Mouse (Mus musculus) 3T3-L1 (cell line): Measurements from ENCODE around the gene Zfp993.
"Not testable (repeated sequence)": the region's sequence is repeated elsewhere in the genome, so short reads cannot be mapped to it uniquely, and the experiment has no call there.

Experiments
- DNase-seq: peaks from one replicate; pipeline ENCODE4 v3.0.0-alpha.2; 2015; ENCODE audit warnings: low read depth, low spot score

Gene Zfp993

GRCm38 (mm10) chr4:146610774-146611400 lies at the start of gene Zfp993:
Gene Zfp993, plus strand, starts transcription at chr4:146610961.
- not testable (repeated sequence) for DNase-seq

DNA sequence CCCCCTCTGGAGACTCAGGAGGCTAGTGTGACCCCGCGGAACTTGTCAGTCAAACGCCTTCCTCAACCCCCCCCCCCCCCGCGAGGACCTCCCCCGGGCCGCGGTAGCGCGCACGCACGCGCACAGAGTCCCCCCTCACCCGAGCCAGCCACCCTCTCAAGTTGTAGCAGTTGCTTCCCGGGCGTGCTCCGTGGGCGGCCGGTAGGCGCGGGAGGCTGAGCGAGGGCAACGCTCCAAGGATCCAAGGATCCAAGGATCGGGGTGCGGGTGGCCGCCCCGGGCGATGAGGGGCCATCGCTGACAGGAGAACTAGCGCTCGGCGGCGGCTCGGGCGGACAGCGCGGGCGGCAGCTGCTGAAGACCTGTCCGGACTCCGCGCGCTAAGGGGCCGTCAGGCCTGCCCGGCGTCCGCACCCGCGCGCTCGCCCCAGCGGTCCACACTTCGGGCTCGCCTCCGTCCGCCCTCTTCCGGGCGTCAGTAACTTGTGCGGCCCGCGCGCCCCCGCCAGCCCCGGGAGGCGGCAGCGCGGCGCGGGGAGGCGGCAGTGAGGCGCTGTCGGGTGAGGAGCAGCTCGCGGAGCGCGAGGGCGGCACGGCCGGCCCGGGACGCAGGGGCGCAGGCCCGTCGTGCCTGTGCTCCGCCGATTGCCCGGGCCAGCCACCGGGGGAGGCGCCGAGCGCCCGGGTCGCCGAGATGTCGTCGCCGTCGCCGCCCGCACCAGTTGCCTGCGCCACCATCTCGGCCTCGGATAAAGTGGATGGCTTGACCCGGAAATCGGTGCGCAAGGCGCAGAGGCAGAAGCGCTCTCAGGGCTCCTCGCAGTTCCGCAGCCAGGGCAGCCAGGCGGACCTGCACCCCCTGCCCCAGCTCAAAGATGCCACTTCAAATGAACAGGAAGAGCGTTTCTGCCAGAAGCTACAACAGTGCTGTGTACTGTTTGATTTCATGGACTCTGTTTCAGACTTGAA lies 30.6 kb upstream of the Zfp993 start:
- DNase-seq, result not testable (repeated sequence)

- DNase-seq, result not testable (repeated sequence)
These were observed 7.0 kb upstream of the Zfp993 start for GRCm38 (mm10) chr4:146603578-146604399.

DNA sequence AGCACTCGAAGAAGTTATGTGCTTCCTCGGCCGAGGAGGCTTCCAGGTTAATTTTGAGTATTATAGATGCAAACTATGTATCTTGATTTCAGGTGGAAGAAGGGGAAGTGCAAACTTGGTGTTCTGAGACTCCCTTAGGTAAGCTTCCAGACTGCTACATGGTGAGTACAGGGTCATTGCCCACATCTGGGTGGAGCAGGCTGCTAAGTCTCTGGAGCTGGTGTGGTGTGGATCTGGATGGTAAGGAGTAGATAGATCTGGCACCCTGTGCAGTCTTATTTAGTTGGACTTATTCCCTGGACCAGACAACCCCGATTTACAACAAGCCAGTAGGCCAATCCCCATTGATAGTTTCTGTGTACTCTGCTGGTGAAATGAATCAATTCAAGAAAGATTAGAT lies 33.6 kb downstream of the Zfp993 start:
- not testable (repeated sequence) for DNase-seq

DNA sequence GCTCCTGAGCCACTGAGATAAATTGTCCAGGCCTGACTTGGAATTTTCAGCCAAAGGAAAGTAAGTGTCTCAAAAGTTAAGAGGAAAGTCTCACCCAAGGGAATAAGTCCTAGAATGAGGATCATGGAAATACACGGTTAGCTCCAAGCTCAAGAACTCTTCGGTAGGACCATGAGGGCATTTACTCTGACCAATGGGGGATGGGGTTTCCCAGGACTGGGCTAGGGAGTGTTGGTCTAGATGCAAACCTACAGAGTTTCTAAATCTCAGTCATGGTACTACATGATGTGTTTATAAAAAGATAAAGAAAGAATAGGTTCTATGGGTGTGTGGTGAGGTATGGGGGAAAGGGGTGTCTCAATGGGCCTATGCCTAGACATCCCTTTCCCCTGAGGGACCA lies 38.9 kb downstream of the Zfp993 start:
- DNase-seq, result not testable (repeated sequence)

DNA sequence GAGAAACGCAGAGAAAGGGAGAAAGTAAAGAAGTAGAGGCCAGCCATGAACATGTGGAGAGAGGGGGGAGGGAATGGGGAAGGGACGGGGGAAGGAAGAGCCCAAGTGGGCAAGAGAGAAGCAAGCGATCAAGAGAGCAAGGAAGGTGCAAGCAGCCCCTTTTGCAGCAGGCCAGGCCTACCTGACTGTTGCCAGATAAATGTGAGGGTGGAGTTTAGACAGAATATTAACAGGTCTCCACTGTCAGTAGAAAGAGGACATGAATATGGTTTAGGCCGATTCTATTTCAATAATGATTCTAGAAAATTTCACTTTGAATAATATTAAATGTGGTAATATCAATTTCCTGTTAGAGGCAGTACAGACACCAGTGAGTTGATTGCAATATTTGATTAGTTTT lies 39.4 kb downstream of the Zfp993 start:
- not testable (repeated sequence) for DNase-seq

- DNase-seq, result not testable (repeated sequence)
These were observed 39.9 kb downstream of the Zfp993 start for GRCm38 (mm10) chr4:146650639-146651038.
